Mouse (Mus musculus): ENCODE measurements at regions not wholly inside any gene's neighbourhood (a gene's known extent, or its start where the extent isn't known, plus 50 kb on each side); places are given as distances from the start of the nearest gene placed in this dataset.
"Not testable (repeated sequence)": the region's sequence is repeated elsewhere in the genome, so short reads cannot be mapped to it uniquely, and the experiment has no call there.

DNA sequence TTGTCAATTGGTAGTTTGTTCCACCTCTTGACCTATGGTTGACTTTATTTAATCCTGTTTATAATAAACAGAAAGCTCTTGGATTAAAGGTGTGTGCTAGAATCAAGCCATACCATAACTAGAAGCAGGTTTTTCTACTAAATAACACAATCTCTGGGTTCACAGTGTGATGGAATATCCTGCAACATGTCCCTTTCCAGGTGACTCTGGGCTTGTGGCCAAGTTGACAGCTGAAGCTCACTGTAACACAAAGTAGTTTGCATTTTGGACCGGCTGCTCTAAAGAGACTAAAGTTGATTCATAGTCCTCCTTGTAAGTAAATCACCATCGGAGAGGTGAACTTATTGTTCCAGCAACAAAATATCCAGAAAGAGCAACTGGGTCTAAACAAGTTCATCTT, 149.3 kb upstream of the Kctd3 start:
- intact Hi-C loops (cut with DNase I): no loop called here
- DNase-seq (ENCODE audit: low spot score in 2 of 2): no peak

DNA sequence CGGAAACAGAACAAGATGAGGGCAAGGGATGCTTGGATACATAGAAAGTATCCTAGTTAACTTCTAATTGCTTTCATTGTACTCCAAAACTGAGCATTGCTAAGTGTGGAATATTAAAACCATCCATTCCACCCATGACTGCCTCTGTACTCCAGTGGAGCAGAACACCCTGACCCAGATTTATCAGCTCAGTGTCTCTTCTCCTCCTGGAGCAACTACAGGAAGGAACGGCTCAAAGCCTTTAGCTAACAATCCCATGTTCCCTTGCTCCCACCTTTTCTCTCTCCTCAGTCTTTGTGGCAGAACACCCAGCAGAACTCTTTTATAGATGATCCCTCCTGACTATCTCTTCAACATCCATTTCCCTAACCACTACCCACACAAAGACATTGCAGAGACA, 146.7 kb upstream of the Kctd3 start:
- DNase-seq (ENCODE audit: low spot score in 2 of 2): no peak

DNA sequence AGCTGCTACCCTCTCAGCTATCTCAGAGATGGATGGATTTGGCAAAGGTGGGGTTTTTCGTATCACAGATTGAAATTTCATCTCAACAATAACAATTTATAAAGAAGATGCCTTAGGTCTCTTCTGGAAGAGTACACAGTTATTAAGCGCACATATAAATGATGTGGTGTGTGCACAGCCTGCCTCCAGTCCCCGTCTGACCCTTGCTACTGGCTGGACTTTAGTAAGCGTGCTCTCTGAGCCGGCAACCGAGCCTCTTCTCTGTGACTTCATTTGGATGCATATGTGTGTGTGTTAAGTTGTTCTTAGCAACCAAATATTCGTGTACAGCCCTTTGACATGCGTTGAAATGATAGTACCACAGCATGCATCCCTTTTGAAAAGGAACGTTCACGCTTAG, 145.5 kb upstream of the Kctd3 start:
- DNase-seq (ENCODE audit: low spot score in 2 of 2): no peak
- intact Hi-C loops (cut with DNase I): no loop called here

More for the DNA sequence above, 146.7 kb upstream of the Kctd3 start:
- intact Hi-C loops (cut with DNase I): no loop called here

DNA sequence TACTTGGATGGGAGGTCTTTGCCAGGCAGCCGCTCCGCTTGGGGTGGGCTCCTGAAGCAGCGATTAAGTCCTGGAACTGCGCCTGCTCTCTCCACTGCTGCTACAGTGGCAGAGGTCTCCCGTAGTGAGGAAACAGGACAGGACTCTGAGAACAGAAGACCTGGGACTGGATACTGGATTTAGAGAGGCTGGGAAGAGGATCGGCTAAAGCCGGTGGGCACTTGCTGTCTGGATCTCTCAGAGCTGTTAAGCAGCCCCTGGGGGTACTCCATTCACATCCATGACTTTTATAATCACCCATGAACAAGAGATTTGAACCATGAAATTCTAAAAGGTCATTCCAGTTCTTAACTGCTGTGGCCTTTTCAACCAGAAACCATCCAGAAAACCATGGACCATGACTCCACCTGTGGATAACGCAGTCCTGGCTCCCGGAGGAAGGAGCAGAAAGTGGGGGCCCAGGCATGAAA, 135.4 kb upstream of the Kctd3 start:
- intact Hi-C loops (cut with DNase I): no loop called here
- no peak for DNase-seq (ENCODE audit: low spot score in 2 of 2)

DNA sequence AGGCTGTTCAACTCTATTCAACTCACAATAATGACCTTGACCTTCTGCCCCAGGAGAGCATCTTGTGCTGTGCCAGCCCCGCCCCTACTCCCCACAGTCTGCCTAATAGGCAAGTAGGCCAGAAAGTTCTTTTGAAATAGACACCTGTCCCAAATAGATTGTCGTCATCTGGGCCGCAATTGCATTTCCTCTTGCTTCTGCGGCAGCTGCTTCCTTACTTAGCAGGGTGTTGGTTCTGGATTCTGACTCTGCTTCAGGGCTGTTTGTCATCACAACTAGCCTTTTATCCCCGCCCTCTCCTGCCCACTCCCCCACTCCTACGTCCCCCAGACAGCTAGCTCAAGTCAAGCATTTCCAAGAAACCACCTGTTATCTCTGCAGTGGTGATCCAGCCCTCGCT, 134.9 kb upstream of the Kctd3 start:
- DNase-seq (ENCODE audit: low spot score in 2 of 2): no peak
- intact Hi-C loops (cut with DNase I): no loop called here

DNA sequence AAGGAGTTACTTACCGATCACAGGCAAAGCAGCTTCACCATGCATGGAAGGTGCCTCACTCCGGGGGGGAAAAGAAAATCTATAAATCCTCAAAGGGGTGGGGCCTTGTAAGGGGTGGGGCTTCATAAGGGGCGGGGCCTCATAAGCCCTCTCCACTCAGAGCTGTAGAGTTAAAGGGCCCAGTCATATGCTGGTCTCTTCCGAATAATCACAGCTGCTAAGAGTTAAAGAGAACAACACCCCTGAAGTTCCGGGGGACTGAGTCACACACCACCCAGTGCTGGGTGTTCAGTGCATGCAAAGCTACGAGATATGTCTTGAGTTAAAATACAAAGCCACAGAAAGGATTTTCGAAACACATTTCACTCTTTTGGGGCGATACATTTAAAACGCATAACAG, 134.1 kb upstream of the Kctd3 start:
- intact Hi-C loops (cut with DNase I): no loop called here
- DNase-seq (ENCODE audit: low spot score in 2 of 2): no peak

DNA sequence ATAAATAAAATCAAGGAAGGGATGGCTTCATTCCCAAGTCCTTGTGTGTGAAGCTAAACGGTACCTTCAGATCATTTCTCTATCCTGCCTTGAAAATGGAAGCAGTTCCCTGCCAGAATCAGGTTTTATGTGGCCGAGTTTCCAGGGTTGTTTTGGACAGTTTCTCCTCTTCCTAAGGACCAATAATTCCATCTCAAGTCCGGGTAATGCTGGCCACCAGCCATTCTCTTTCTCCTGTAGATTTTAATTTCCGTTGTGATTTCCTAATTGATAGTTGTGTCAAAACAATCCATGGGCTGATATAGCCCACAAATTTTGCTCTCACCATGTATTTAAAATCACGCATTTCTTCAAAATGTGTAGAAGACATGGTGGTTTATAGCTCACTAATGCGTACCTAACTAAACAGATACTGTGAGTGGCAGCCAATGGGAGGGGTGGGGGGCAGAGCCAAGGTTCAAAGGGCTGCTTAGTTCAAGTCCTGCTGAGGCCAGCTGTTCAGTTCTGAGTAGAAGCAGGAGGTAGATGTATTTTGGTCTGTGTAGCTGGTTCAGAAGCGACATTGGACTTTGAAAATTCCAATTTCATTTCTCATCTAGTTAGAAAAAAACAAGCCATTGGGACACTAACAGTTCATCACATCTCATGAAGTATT, 129.2 kb upstream of the Kctd3 start:
- intact Hi-C loops (cut with DNase I): no loop called here
- DNase-seq (ENCODE audit: low spot score in 2 of 2): no peak

DNA sequence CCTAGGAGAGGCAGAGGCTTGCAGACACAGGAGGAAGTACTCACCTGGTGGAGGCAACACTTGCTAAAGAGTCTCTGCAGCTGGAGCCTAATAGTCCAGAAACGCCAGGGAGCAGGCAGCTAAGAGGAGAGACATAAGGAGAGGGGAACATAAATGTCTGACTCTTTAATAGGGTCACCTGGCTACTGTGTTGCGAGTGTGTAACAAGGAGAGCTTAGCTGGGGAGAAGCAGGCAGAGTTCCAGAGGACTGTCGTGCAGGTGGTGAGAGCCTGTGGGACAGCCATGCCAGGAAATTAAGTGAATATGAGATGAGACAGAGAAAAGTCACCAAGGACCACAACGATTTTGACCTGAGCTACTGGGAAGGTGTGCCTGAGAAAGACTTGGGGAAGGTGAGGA, 128.2 kb upstream of the Kctd3 start:
- DNase-seq (ENCODE audit: low spot score in 2 of 2): no peak
- intact Hi-C loops (cut with DNase I): no loop called here

DNA sequence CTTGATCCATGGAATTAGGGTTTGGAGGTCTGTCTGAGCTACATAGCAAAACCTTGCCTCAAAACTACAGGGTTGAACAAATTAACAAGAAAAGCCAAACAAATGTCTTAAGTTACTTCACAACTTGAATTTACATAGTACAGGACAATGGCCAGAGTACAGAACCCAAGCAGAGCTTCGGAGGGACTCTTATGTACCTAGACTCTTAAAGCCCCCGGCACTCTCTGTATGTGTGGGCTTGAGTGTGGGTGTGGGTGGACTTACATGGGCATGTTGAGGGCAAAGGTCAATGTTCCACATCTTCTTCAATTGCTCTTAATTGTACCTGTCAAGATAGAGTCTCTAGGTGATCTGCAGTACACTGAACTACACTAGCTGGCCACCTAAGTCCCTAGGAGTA, 121.1 kb upstream of the Kctd3 start:
- no peak for DNase-seq (ENCODE audit: low spot score in 2 of 2)
- intact Hi-C loops (cut with DNase I): no loop called here

DNA sequence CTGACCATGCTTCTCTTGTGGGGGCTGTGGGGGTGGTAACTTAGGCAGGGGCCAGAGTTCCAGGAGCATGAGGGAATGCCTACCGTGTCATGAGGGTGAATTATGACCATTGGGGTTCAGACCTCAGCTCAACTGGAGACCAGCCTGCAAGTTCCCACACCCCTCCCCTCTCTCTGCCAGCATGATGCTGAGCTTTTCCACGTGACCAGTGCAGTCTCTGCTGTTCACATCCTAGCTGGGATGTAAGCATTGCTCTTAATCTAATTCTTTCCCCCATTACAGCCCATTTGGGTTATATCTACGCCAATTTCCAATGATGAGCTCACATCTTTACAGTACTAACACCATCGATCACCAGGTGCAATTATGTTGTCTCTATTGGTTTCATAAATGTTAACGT, 120.6 kb upstream of the Kctd3 start:
- DNase-seq (ENCODE audit: low spot score in 2 of 2); intact Hi-C loops (cut with DNase I): not testable (repeated sequence)

DNA sequence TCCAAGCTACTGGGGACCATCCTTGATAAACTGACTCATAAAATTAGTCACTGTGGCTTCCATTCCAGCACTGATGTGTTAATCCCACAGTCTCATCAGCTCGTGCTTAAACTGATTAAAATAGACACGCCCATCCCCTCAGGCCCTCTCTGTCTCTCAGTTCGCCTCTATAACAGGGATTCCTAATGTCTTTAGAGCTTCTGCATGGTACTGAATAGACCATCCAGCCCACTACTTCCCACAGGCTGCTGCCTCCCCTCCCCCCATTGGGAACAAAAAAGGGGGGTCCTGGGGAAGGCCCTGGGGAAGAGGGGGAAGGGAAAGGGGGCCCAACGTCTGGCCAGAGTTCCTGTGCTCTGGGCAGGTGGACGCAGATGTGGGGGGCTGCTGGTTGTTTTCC, 119.7 kb upstream of the Kctd3 start:
- DNase-seq (ENCODE audit: low spot score in 2 of 2): no peak
- intact Hi-C loops (cut with DNase I): no loop called here

DNA sequence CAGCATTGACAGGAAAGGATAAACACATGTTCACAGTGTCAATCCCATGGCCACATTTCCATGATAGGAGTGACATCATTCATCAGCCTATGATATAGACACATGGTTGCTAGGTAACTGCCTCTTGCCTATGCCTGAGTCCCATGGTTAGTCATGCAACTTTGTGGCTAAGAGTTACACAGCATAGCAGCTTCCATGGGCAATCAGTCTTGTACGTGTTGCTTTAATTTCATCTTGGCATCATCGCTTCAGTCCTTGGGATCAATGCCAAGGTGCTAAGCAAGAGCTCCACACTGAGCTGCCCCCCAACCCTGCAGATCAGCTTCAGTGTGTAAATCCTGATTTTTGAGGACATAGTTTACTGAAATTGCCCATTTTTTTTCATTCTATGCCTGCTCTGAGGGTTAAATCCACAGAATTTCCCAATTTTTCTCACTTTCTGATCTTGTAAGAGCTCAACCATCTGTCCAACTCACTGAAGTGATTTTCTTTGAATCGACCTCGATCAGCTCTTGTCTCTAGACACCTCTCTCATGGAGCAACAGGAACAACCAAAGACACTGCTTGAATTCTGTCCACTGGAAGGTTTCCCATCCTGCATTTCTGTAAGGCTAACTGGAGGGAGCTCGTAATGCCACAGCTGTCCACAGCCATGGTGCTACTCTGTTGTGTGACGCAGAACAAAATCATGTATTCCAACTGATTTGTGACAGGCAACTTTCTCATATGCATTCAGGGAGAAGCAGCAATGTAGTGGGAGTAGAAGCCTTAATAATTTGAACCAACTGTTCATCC, 112.5 kb upstream of the Kctd3 start:
- intact Hi-C loops (cut with DNase I): no loop called here
- DNase-seq (ENCODE audit: low spot score in 2 of 2): no peak

DNA sequence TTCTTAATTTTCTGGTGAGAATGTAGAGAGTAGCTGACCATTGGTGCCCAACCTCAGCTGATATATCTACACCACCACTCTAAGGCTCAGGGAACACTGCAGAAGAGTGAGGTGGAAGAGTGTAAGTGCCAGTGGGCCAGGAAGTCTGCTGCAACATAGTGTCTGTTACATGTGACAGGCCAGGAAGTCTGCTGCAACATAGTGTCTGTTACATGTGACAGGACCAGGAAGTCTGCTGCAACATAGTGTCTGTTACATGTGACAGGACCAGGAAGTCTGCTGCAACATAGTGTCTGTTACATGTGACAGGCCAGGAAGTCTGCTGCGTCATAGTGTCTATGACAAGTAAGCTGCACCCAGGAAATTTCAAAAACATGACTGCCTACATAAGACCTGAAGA, 111.4 kb upstream of the Kctd3 start:
- intact Hi-C loops (cut with DNase I); DNase-seq (ENCODE audit: low spot score in 2 of 2): not testable (repeated sequence)

DNA sequence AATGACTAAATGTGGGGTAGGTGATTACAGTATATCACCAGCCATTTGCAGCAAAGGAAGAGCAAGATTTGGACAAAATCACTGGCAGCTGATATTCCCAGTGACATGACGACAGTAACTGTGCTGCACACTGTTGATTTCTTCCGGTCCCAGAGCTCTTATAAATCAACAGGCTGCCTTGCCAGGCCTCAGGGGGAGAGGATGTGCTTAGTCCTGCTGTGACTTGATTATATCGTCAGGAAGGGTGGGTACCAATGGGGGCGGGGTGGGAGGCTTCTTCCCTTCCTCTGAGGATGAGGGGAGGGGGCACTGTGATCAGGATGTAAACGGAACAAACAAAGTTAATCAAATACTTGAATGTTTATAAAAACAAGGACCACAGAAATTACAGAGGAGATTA, 110.9 kb upstream of the Kctd3 start:
- intact Hi-C loops (cut with DNase I): no loop called here
- no peak for DNase-seq (ENCODE audit: low spot score in 2 of 2)

DNA sequence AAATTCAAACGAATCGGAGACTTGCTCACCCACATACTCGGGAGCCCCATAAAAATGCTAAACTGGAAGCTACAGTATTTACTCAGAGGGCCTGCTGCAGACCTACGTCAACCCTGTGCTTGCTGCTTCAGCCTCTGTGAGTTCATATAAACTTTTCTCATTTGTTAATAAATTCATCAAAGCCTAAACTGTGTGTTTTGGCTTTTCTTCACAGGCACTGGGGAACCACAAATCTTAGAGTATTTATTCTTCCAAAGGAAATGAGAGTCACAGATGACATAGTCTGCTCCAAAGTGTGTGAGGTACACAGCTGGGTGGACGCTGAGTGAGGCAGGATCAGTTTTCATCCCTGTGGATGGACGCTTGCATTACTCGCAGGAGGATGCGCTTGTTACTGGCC, 108.3 kb upstream of the Kctd3 start:
- intact Hi-C loops (cut with DNase I): no loop called here
- DNase-seq (ENCODE audit: low spot score in 2 of 2): no peak

DNA sequence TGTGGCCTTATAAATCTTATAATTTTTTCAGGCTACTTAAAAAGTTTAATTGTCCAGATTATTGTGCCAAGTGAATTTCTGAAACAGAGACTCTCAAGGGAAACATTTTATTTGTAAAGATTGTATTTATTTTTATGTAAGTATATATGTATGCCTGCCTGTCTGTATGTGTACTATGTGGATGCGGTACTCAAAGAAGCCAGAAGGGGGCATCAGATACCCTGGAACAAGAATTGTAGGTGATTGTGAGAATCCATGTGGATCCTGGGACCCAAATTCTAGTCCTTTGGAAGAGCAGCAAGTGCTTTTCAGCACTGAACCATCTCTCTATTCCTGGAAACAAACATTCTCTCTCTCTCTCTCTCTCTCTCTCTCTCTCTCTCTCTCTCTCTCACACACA, 107.6 kb upstream of the Kctd3 start:
- intact Hi-C loops (cut with DNase I): no loop called here
- DNase-seq (ENCODE audit: low spot score in 2 of 2): no peak

DNA sequence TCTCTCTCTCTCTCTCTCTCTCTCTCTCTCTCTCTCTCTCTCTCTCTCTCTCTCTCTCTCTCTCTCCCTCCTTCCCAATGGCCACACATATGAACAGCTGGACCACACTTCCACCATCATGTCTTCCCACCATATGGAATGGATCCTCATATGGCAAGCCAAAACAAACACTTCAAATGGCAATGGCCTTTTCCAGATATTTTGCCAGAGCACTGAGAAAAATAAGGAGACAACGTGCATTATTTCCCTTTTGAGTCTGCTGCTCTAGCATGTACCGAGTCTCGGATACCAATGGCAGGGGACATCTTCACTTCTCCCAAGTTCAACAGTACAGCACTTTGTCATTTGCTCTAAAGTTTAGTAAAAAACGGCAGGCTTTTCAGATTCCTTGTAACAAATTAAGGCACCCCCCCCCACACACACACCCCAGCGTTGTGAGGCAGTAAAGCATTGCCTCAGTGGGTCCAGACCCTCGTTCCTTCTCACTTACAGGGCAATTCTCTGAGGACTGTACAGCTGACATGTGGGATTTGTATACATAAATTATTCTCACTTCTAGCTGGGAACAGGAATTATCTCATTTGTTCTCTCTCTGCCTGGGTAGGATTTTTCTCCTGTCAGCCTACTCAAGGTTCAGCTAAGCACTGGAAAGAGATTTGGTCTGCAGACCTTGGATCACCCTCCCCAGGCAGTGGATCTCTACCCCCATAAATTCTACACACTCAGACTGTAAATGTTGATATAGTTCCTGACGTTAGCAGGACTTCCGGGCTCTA, 100.8 kb upstream of the Kctd3 start:
- DNase-seq (ENCODE audit: low spot score in 2 of 2): no peak
- intact Hi-C loops (cut with DNase I): no loop called here

DNA sequence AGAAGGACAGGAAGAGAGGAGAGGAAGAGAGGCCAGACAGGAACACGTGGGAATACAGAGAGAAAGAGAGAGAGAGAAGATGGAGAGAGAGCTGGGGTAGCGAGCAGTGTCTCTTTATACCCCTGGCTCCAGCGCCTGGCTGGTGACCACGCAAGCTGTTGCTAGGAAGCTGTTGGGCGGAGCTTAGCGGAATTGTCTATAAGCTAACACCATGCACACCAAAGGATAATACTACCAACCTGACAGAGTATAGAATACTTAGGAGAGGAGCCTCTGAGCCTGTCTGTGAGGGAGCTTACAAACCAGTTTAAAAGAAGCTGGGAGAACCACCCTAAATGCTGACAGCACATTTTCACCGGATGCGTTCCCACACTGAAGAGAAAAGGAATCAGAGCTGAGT, 100.2 kb upstream of the Kctd3 start:
- intact Hi-C loops (cut with DNase I): no loop called here
- peak; percentile 19 to 34 for DNase-seq (ENCODE audit: low spot score in 2 of 2)

DNA sequence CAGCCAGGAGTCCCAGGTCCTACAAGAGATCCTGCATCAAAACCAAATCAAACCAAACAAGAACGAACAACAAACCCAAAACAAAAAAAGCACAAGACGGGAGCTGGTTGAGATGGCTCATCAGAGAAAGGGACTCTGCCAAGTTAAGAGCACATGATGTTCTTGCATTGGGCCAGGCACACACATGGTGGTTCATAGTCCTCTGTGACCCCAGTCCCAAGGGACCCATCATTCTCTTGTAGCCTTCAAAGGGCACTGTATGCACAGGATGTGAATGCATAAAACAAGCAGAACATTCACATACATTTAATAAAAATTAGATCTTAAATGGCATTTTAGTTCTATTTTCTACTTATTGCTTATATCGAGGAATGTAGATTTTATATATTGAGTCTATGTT, 99.5 kb upstream of the Kctd3 start:
- DNase-seq (ENCODE audit: low spot score in 2 of 2): no peak
- intact Hi-C loops (cut with DNase I): no loop called here

DNA sequence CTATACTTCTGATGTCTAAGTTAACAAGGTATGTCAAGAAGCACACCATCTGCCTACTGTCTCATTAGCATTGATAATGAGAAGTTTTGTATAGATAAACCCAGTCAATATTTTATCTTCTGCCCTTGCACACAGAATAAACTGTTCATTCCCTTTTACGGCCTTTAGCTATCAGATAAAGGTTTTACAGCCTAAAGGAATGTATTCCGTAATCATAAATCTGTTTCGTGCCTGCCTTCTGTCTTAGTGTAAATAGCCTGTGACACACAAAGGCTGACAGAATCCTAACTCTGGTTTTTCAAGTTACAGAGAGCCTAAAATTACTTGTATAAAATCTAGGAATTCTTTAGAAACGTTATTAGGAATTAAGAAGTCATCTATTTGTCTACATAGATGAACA, 97.6 kb upstream of the Kctd3 start:
- no peak for DNase-seq (ENCODE audit: low spot score in 2 of 2)
- intact Hi-C loops (cut with DNase I): no loop called here

DNA sequence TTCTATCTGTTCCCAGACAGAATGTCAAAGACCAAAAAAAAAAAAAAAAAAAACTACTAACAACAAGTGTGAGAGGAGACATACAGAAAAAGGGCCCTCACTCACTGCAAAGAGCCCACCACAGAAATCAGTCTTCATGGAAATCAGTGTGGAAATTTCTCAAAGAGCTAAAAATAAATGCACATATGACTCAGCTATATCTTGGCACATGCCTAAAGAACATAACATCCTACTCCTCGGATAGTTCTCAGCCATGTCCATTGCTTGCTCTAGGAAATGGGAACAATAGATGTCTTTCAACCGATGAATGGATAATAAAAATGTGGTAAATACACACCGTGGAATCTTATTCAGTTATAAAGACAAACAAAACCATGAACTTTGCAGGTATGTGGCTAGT, 95.1 kb upstream of the Kctd3 start:
- intact Hi-C loops (cut with DNase I): no loop called here
- DNase-seq (ENCODE audit: low spot score in 2 of 2): no peak
